7 mouse cellular contexts compared by ENCODE assay signal in genomic region chr4:141247776-141248613, GRCm38 (mm10). TPM values are rescaled to one million over a fixed set of nuclear protein-coding genes. Genes with fewer than 3 reads are reported as not detected.
DNase-seq lines count a peak whose midpoint lies in the region; ATAC-seq lines count a peak whose summit lies in the region.

No protein-coding gene starts in this region.

- peak overlapping the region; percentile 44; the same call in 1 of the 2 replicates for H3K27ac ChIP-seq in embryonic facial prominence, embryonic 13.5 days
- H3K27ac ChIP-seq in hindbrain, embryonic 15.5 days (replicated peaks), result no peak overlapping the region
- H3K27ac ChIP-seq in lung, embryonic 16.5 days (ENCODE audit: low read length), result peak overlapping the region; percentile 36

- H3K4me3 ChIP-seq in megakaryocyte, embryonic 14.5 days (replicated peaks), result peak overlapping the region; percentile 81
- H3K4me3 ChIP-seq in embryonic facial prominence, embryonic 13.5 days, result peak overlapping the region; percentile 49
- peak overlapping the region; percentile 42 for H3K4me3 ChIP-seq in hindbrain, embryonic 15.5 days
- H3K4me3 ChIP-seq in lung, embryonic 16.5 days (ENCODE audit: low read length), result peak overlapping the region; percentile 51

- peak overlapping the region; percentile 66 for H3K9ac ChIP-seq in embryonic facial prominence, embryonic 13.5 days
- no peak overlapping the region; the same call in 1 of the 2 replicates for H3K9ac ChIP-seq in hindbrain, embryonic 15.5 days
- H3K9ac ChIP-seq in lung, embryonic 16.5 days (ENCODE audit: low read length), result peak overlapping the region; percentile 63

- peaks cover 85% of the 10 kb centered on the region for H3K27me3 ChIP-seq in megakaryocyte, embryonic 14.5 days (replicated peaks)
- H3K27me3 ChIP-seq in embryonic facial prominence, embryonic 13.5 days, result peaks cover 63% of the 10 kb centered on the region
- peaks cover 35% of the 10 kb centered on the region for H3K27me3 ChIP-seq in hindbrain, embryonic 15.5 days
- H3K27me3 ChIP-seq in lung, embryonic 16.5 days (ENCODE audit: control insufficient read depth, insufficient read depth, low read depth, low read length), result peaks cover 29% of the 10 kb centered on the region

- no peaks in the 10 kb centered on the region for H3K9me3 ChIP-seq in megakaryocyte, embryonic 14.5 days
- no peaks in the 10 kb centered on the region for H3K9me3 ChIP-seq in embryonic facial prominence, embryonic 13.5 days
- H3K9me3 ChIP-seq in hindbrain, embryonic 15.5 days, result no peaks in the 10 kb centered on the region
- no peaks in the 10 kb centered on the region for H3K9me3 ChIP-seq in lung, embryonic 16.5 days (ENCODE audit: control insufficient read depth, low read length)

- H3K36me3 ChIP-seq in megakaryocyte, embryonic 14.5 days (replicated peaks; ENCODE audit: low read length), result no peaks in the 10 kb centered on the region
- peaks cover 22% of the 10 kb centered on the region for H3K36me3 ChIP-seq in embryonic facial prominence, embryonic 13.5 days
- no peaks in the 10 kb centered on the region for H3K36me3 ChIP-seq in hindbrain, embryonic 15.5 days
- peaks cover 2% of the 10 kb centered on the region; the same call in 1 of the 2 replicates for H3K36me3 ChIP-seq in lung, embryonic 16.5 days (ENCODE audit: control insufficient read depth, insufficient read depth, low read length)

- peaks cover 15% of the 10 kb centered on the region for H3K4me1 ChIP-seq in megakaryocyte, embryonic 14.5 days
- peaks cover 56% of the 10 kb centered on the region for H3K4me1 ChIP-seq in embryonic facial prominence, embryonic 13.5 days
- H3K4me1 ChIP-seq in hindbrain, embryonic 15.5 days (replicated peaks), result peaks cover 48% of the 10 kb centered on the region
- H3K4me1 ChIP-seq in lung, embryonic 16.5 days (replicated peaks; ENCODE audit: control insufficient read depth, insufficient read depth, low read length), result peaks cover 37% of the 10 kb centered on the region

- no peak for DNase-seq in c-Kit-positive CD71-positive TER-119-positive erythroid progenitor cells, embryonic 14.5 days (ENCODE audit: low spot score)
- DNase-seq in thymus, postnatal 25 days, result no peak

- WGBS in embryonic facial prominence, embryonic 13.5 days, result under 1% methylated on average over 60 of the region's 60 CpGs
- WGBS in hindbrain, embryonic 15.5 days, result 1% methylated on average over 59 of the region's 60 CpGs
- WGBS in lung, embryonic 16.5 days, result 2% methylated on average over 50 of the region's 60 CpGs

- H3K4me2 ChIP-seq in embryonic facial prominence, embryonic 13.5 days, result peak overlapping the region; percentile 71
- peak overlapping the region; percentile 63 for H3K4me2 ChIP-seq in hindbrain, embryonic 15.5 days
- H3K4me2 ChIP-seq in lung, embryonic 16.5 days (ENCODE audit: low read depth, low read length), result peak overlapping the region; percentile 78

- no peak; the same call in 1 of the 2 replicates for ATAC-seq in megakaryocyte, adult 5-6 weeks (ENCODE audit: poor library complexity, severe bottlenecking)
- peak; percentile 40; the same call in 1 of the 2 replicates for ATAC-seq in embryonic facial prominence, embryonic 13.5 days (ENCODE audit: insufficient number of reproducible peaks, insufficient read depth, low FRiP score, low TSS enrichment, low read depth)
- ATAC-seq in hindbrain, embryonic 15.5 days (ENCODE audit: low FRiP score, low read depth), result no peak
- peak; percentile 63 for ATAC-seq in lung, embryonic 16.5 days (ENCODE audit: low read depth)

RNA-seq across cellular contexts. Expression of gene Arhgef19, which starts 8.7 kb away (rescaled TPM):
- polyA plus RNA-seq in megakaryocyte, embryonic 14.5 days (2012; ENCODE audit: insufficient read depth, low replicate concordance), result 0.64 TPM in 1 of 2 replicates, not detected in the other
- total RNA-seq in megakaryocyte, adult 5-6 weeks (2015), result not detected in 2 replicates
- not detected in 2 replicates for total RNA-seq in megakaryocyte, adult 5-6 weeks (2017)
- polyA plus RNA-seq in embryonic facial prominence, embryonic 13.5 days (2015; fragmentation: Nextera tagmentation; extraction: Ambion mirVana), result 18.9 and 23.3 TPM in 2 replicates
- polyA plus RNA-seq in hindbrain, embryonic 15.5 days (2015; fragmentation: Nextera tagmentation; extraction: Ambion mirVana), result 1.5 and 1.7 TPM in 2 replicates
- polyA plus RNA-seq in lung, embryonic 16.5 days (2015; fragmentation: Nextera tagmentation; extraction: Ambion mirVana), result 17.7 and 18.0 TPM in 2 replicates

RNA-seq across cellular contexts. Expression of gene Rsg1, which starts 34.2 kb away (rescaled TPM):
- not detected in 2 replicates for polyA plus RNA-seq in megakaryocyte, embryonic 14.5 days (2012; ENCODE audit: insufficient read depth, low replicate concordance)
- not detected in 2 replicates for total RNA-seq in megakaryocyte, adult 5-6 weeks (2015)
- 0.77 and 0.95 TPM in 2 replicates for total RNA-seq in megakaryocyte, adult 5-6 weeks (2017)
- polyA plus RNA-seq in embryonic facial prominence, embryonic 13.5 days (2015; fragmentation: Nextera tagmentation; extraction: Ambion mirVana), result 7.4 and 7.9 TPM in 2 replicates
- polyA plus RNA-seq in hindbrain, embryonic 15.5 days (2015; fragmentation: Nextera tagmentation; extraction: Ambion mirVana), result 7.8 and 10.9 TPM in 2 replicates
- 5.2 and 7.0 TPM in 2 replicates for polyA plus RNA-seq in lung, embryonic 16.5 days (2015; fragmentation: Nextera tagmentation; extraction: Ambion mirVana)

RNA-seq across cellular contexts. Expression of gene Epha2, which starts 53.0 kb away (rescaled TPM):
- polyA plus RNA-seq in megakaryocyte, embryonic 14.5 days (2012; ENCODE audit: insufficient read depth, low replicate concordance), result not detected in 2 replicates
- total RNA-seq in megakaryocyte, adult 5-6 weeks (2015), result 1.1 TPM in 2 replicates
- 1.3 and 2.1 TPM in 2 replicates for total RNA-seq in megakaryocyte, adult 5-6 weeks (2017)
- 2.6 and 4.0 TPM in 2 replicates for polyA plus RNA-seq in embryonic facial prominence, embryonic 13.5 days (2015; fragmentation: Nextera tagmentation; extraction: Ambion mirVana)
- 1.4 and 1.5 TPM in 2 replicates for polyA plus RNA-seq in hindbrain, embryonic 15.5 days (2015; fragmentation: Nextera tagmentation; extraction: Ambion mirVana)
- polyA plus RNA-seq in lung, embryonic 16.5 days (2015; fragmentation: Nextera tagmentation; extraction: Ambion mirVana), result 11.6 and 11.8 TPM in 2 replicates

Comparison
In these comparisons a context has a peak if more than half of its experiments do, and no peak if none do; other contexts are left out.
1. ATAC-seq: peak in embryonic facial prominence, embryonic 13.5 days (single experiment) and lung, embryonic 16.5 days (single experiment); none in megakaryocyte, adult 5-6 weeks (single experiment) and hindbrain, embryonic 15.5 days (single experiment).
2. Peak in every context shown above with its lines, with median percentiles within 50 percentile points of each other: H3K4me3 ChIP-seq and H3K4me2 ChIP-seq.